Mouse (Mus musculus) embryonic facial prominence, embryonic 13.5 days (tissue): ENCODE results near the gene Olfr700. TPM values are rescaled to one million over a fixed set of nuclear protein-coding genes. Genes with fewer than 3 reads are reported as not detected.
"Not testable (repeated sequence)": the region's sequence is repeated elsewhere in the genome, so short reads cannot be mapped to it uniquely, and the experiment has no call there.

Experiments
- ATAC-seq: fragments of 200-750 bp; cut with Nextera tagmentation; 2 replicates; pipeline ENCODE4 v1.8.0; 2017; ENCODE audit warnings: low read depth; ENCODE audit not compliant: insufficient number of reproducible peaks, insufficient read depth, low FRiP score, low TSS enrichment
- H3K27ac ChIP-seq: fragments of 300-500 bp; sonication (generic); 2 replicates; pipeline ENCODE4 v1.5.1; 2015; ENCODE audit warnings: moderate library complexity, mild to moderate bottlenecking, inconsistent platforms
- H3K27me3 ChIP-seq: fragments of 300-500 bp; sonication (generic); 2 replicates; pipeline ENCODE4 v1.6.1; 2015; ENCODE audit warnings: mild to moderate bottlenecking, inconsistent platforms
- H3K36me3 ChIP-seq: fragments of 300-500 bp; sonication (generic); 2 replicates; pipeline ENCODE4 v1.6.1; 2015; ENCODE audit warnings: mild to moderate bottlenecking, inconsistent platforms
- H3K4me1 ChIP-seq: fragments of 300-500 bp; sonication (generic); 2 replicates; pipeline ENCODE4 v1.6.1; 2015; ENCODE audit warnings: inconsistent platforms
- H3K4me2 ChIP-seq: fragments of 300-500 bp; sonication (generic); 2 replicates; pipeline ENCODE4 v1.6.1; 2015; ENCODE audit warnings: moderate library complexity, mild to moderate bottlenecking, inconsistent platforms
- H3K4me3 ChIP-seq: fragments of 300-500 bp; sonication (generic); 2 replicates; pipeline ENCODE4 v1.5.1; 2015; ENCODE audit warnings: mild to moderate bottlenecking, inconsistent platforms
- H3K9ac ChIP-seq: fragments of 300-500 bp; sonication (generic); 2 replicates; pipeline ENCODE4 v1.6.1; 2015; ENCODE audit warnings: mild to moderate bottlenecking, inconsistent platforms
- H3K9me3 ChIP-seq: fragments of 300-500 bp; sonication (generic); 2 replicates; pipeline ENCODE4 v1.6.1; 2016; ENCODE audit warnings: inconsistent platforms
- WGBS: fragments of 180-500 bp; shearing (Covaris S2); methylation state at CpG from one replicate; pipeline ENCODE4 v1.1.7; 2015; ENCODE audit warnings: mixed read lengths; 5-methylcytosine and 5-hydroxymethylcytosine counted together
- polyA plus RNA-seq: library from polyadenylated mRNA; unstranded; fragments of >200 nt; fragmentation: Nextera tagmentation; extraction: Ambion mirVana; gene quantifications from 2 replicates; pipeline ENCODE4 v1.2.1, GENCODE M21; 2015

Olfr700 gene
- not detected in 2 replicates for polyA plus RNA-seq

DNA sequence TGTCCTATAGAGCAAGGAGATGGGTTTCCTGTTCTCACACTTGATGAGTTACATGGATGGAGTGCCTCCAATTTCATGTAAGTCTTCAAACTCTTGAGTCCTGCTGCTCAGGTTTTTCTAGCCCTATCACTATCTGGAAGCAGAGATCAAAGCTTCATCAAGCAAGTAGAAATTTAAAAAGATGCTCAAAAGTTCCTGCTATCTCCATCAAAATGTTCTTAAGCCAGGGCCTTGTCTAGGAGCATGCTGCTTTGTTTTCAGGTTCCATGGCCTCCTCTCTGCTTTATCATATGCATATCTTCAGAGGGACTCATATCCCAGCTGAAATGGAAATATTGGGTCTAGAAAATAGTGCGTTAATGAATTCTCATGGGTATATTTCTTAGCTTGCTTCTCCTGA is at the start of gene Olfr700:
Gene Olfr700, minus strand, starts transcription at position 101 of the 400 bp plus-strand sequence.
- Histone ChIP-seq H3K9ac (no peak within 1 kb of the TSS), H3K4me3 (no peak within 1 kb of the TSS), H3K4me2 (no peak within 1 kb of the TSS), H3K27me3 (no peaks in the 10 kb centered on the region), H3K36me3 (no peaks in the 10 kb centered on the region), H3K27ac (no peak within 1 kb of the TSS), H3K9me3 (no peaks in the 10 kb centered on the region), H3K4me1 (no peaks in the 10 kb centered on the region)
- WGBS: 85% methylated on average over 1 of the region's 1 CpGs
- no peak for ATAC-seq

DNA sequence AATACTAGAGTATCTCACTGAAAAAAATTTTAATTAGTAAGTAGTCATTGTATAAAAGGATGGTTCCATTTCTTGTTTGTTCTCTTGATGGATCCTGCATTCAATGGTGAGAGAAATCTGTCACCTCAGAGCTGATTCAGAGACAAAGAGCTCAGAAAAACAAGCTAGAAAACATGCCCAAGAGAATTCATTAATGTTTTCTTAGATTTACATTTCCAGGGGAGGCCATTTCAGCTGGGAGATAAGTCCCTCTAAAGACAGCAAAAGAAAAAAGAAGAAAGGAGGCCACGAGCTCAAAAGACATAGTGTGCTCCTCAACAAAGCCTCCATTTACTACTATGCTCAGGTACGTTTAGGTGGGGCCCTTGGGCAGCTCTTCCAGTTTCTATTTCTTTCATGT is 34.4 kb upstream of the Olfr700 start, which contains the start of gene Olfr703:
Gene Olfr703, plus strand, starts transcription at position 301 of the 400 bp plus-strand sequence.
- Histone ChIP-seq H3K4me3 (no peak within 1 kb of the TSS), H3K9me3 (no peaks in the 10 kb centered on the region), H3K27me3 (no peaks in the 10 kb centered on the region), H3K9ac (no peak within 1 kb of the TSS), H3K36me3 (no peaks in the 10 kb centered on the region), H3K4me2 (no peak within 1 kb of the TSS), H3K27ac (no peak within 1 kb of the TSS), H3K4me1 (no peaks in the 10 kb centered on the region)
- ATAC-seq: no peak
- WGBS: 58% methylated on average over 2 of the region's 2 CpGs

DNA sequence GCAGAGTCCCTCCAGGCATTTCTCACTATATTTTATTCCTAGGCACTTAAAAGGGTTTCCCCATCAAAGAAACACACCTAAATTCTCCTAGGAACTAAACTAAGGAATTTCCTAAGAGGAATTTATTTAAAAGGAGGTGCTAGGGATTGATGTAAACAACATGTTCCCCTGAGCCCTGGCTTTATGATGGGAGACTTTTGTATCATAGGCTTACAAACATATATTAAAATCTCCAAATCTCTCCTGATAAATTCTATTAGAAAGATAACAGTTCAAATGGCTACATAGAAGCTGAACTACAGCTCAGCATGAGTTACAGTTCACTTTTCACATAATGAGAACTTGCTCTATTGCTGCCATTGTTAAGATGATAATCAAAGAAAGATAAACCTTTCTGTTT is 25.2 kb upstream of the Olfr700 start, which contains the start of gene Olfr702:
Gene Olfr702, minus strand, starts transcription at position 101 of the 400 bp plus-strand sequence.
- Histone ChIP-seq H3K27me3 (no peaks in the 10 kb centered on the region), H3K27ac (no peak within 1 kb of the TSS), H3K4me2 (no peak within 1 kb of the TSS), H3K9ac (no peak within 1 kb of the TSS), H3K4me1 (no peaks in the 10 kb centered on the region), H3K4me3 (no peak within 1 kb of the TSS), H3K36me3 (no peaks in the 10 kb centered on the region), H3K9me3 (no peaks in the 10 kb centered on the region)
- ATAC-seq: no peak

DNA sequence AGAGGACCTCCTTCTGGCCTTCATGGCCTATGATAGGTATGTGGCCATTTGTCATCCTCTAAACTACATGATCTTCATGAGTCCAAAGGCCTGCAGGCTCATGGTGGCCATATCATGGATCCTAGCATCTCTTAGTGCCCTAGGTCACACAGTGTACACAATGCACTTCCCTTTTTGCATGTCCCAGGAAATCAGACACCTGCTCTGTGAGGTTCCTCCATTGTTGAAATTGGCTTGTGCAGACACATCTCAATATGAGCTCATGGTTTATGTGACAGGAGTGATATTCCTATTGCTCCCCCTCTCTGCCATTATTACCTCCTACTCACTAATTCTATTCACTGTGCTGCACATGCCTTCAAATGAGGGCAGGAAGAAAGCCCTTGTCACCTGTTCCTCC is 9.8 kb upstream of the Olfr700 start:
- Histone ChIP-seq H3K27me3 (no peaks in the 10 kb centered on the region), H3K36me3 (no peaks in the 10 kb centered on the region), H3K9me3 (no peaks in the 10 kb centered on the region), H3K4me3 (no peak overlapping the region), H3K4me1 (no peaks in the 10 kb centered on the region), H3K9ac (no peak overlapping the region), H3K27ac (no peak overlapping the region), H3K4me2 (no peak overlapping the region)
- ATAC-seq: no peak

DNA sequence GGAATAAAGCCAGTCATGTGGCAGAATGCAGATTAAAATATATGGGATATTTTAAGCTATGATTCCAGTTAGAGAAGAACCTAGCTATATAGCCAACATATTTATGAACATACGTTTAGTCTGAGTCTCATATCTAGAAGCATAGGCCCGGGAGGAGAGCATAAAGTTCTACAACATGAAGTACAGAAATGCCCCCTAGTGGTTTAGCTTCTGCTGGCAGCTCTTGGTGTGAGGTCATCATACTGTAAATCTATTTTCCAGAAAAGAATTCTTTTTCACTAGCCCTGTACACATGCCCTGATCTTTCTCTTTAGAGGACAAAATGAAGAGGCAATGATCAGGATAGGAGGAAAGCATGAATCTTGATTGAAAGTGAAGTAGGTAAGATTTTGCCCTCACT is 7.1 kb upstream of the Olfr700 start:
- Histone ChIP-seq H3K27me3 (no peaks in the 10 kb centered on the region), H3K9me3 (no peaks in the 10 kb centered on the region), H3K4me1 (no peaks in the 10 kb centered on the region), H3K4me3 (no peak overlapping the region), H3K9ac (no peak overlapping the region), H3K4me2 (no peak overlapping the region), H3K27ac (no peak overlapping the region), H3K36me3 (no peaks in the 10 kb centered on the region)
- no peak for ATAC-seq
- WGBS: 53% methylated on average over 2 of the region's 2 CpGs

DNA sequence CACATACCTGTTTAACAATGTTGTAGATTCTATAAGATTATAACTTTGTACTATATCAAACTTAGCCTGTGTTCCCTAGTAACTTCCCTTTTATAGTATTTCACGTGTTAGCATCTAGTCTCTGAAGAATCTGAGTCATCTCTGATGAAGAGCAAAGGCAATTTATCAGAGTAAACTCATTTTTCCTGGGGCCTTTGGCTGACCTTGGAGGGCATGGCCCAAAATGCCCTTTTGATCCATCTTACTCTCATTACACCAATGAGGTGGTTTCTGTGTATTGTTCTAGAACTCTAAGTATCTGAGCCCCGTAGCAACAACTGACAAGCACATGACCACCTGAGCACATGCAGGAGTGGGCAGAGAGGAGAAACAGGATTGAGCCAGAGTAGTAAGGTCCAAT is 5.2 kb upstream of the Olfr700 start, which contains the start of gene Olfr701:
Gene Olfr701, plus strand, starts transcription at position 301 of the 400 bp plus-strand sequence.
- Histone ChIP-seq H3K27me3 (no peaks in the 10 kb centered on the region), H3K9me3 (no peaks in the 10 kb centered on the region), H3K27ac (no peak within 1 kb of the TSS), H3K36me3 (no peaks in the 10 kb centered on the region), H3K4me3 (no peak within 1 kb of the TSS), H3K9ac (no peak within 1 kb of the TSS), H3K4me1 (no peaks in the 10 kb centered on the region), H3K4me2 (no peak within 1 kb of the TSS)
- ATAC-seq: no peak
- 74% methylated on average over 2 of the region's 2 CpGs for WGBS

DNA sequence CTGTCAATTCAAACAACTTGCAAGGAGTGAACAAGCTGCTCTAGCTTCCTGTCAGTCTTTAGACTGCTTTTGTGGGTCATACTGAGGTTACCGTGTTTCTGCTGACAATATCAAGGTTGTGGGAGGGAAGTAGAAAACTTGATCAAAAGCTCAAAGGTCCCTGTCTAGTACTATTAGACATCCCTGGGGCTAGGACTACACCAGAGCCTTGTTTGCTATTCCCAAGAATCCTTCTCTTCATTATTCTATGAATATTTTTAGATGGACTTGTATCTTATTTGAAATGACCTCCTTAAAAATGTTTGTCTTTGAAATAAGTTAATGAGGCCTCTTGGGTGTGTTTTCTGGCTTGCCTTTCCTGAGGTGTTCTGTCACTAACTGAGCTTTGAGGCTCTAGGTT is 15.5 kb downstream of the Olfr700 start, which contains the start of gene Olfr699:
Gene Olfr699, minus strand, starts transcription at position 101 of the 400 bp plus-strand sequence.
- Histone ChIP-seq H3K4me3 (no peak within 1 kb of the TSS), H3K27me3 (no peaks in the 10 kb centered on the region), H3K4me1 (no peaks in the 10 kb centered on the region), H3K4me2 (no peak within 1 kb of the TSS), H3K9ac (no peak within 1 kb of the TSS), H3K9me3 (no peaks in the 10 kb centered on the region), H3K27ac (no peak within 1 kb of the TSS), H3K36me3 (no peaks in the 10 kb centered on the region)
- 84% methylated on average over 1 of the region's 1 CpGs for WGBS
- ATAC-seq: no peak

DNA sequence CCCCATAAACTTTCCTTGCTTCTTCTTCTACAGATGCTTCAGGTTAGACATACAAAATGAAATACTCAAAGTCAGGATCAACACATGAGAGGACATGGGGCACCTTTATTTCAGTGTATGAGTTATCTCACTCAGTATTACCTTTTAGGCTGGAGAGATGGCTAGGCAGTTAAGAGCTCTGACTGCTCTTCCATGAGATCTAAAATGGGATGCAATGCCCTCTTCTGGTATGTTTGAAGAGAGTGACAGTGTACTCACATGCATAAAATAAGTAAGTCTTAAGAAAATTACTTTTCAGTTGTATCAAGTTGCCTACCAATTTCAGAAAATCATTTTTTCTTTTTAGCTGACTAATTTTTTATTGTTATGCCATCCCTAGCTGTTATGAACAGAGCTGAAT is 20.3 kb downstream of the Olfr700 start:
- no peaks in the 10 kb centered on the region for H3K4me1 ChIP-seq
- H3K4me2 ChIP-seq: no peak overlapping the region
- no peaks in the 10 kb centered on the region for H3K9me3 ChIP-seq
- no peak overlapping the region for H3K9ac ChIP-seq
- no peaks in the 10 kb centered on the region for H3K36me3 ChIP-seq
- H3K27ac ChIP-seq: no peak overlapping the region
- H3K27me3 ChIP-seq: no peaks in the 10 kb centered on the region
- H3K4me3 ChIP-seq: no peak overlapping the region
- no peak for ATAC-seq

DNA sequence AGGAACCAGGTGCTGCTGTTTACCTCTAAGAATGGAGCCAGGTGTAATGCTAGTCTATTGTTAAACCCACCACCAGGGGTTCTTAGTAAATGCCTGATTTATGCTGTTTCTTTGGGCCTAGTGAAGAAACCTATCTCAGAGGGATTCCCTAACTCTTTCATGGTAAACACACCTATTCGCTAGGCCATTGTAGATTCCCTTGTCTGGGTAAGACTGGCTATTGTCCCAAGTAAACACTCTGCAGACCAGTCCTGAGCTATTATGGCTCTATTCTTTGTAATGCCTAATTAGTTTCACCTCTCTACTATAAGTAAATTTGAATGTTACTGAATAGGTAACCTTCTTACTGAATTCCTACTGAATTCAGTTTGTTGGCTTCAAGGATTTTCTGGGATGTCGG is 47.6 kb downstream of the Olfr700 start:
- not testable (repeated sequence) for H3K4me1 ChIP-seq, H3K4me3 ChIP-seq, H3K27me3 ChIP-seq, ATAC-seq, H3K4me2 ChIP-seq, H3K36me3 ChIP-seq, H3K27ac ChIP-seq, H3K9ac ChIP-seq, H3K9me3 ChIP-seq
- WGBS: 93% methylated on average over 2 of the region's 2 CpGs

DNA sequence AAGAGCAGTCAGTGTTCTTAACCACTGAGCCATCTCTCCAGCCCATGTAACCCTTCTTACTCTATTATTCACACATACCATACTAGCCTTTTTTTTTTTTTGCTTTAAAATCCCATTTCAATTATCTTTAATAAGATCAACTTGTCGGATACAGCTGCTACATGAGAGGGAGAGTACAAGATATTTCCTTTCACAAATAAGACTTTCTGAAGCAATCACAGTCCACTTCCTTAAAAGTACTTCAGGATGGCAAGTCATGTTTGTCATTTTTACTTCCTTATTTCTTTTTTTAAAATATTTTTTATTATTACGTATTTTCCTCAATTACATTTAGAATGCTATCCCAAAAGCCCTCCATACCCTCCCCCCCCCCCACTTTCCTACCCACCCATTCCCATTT is 49.8 kb downstream of the Olfr700 start:
- Histone ChIP-seq H3K36me3 (no peaks in the 10 kb centered on the region), H3K27me3 (no peaks in the 10 kb centered on the region), H3K27ac (no peak overlapping the region), H3K4me1 (no peaks in the 10 kb centered on the region), H3K4me3 (no peak overlapping the region), H3K9ac (no peak overlapping the region), H3K9me3 (peaks cover 3% of the 10 kb centered on the region; the same call in 1 of the 2 replicates), H3K4me2 (no peak overlapping the region)
- 82% methylated on average over 2 of the region's 2 CpGs for WGBS
- no peak for ATAC-seq

Other genes with a start within 250 kb of the Olfr700 start
- not detected in 2 replicates for gene Olfr693, start 128.2 kb downstream of the Olfr700 start, polyA plus RNA-seq
- not detected in 2 replicates for gene Olfr694, start 117.0 kb downstream of the Olfr700 start, polyA plus RNA-seq
- not detected in 2 replicates for gene Olfr695, start 92.4 kb downstream of the Olfr700 start, polyA plus RNA-seq
- not detected in 2 replicates for gene Olfr697, start 66.4 kb downstream of the Olfr700 start, polyA plus RNA-seq
- gene Olfr698, start 53.4 kb downstream of the Olfr700 start, polyA plus RNA-seq: not detected in 2 replicates
- gene Olfr699, start 15.6 kb downstream of the Olfr700 start, polyA plus RNA-seq: not detected in 2 replicates
- not detected in 2 replicates for gene Olfr701, start 5.3 kb upstream of the Olfr700 start, polyA plus RNA-seq
- gene Olfr702, start 25.1 kb upstream of the Olfr700 start, polyA plus RNA-seq: not detected in 2 replicates
- not detected in 2 replicates for gene Olfr703, start 34.5 kb upstream of the Olfr700 start, polyA plus RNA-seq
- gene Olfr704, start 54.4 kb upstream of the Olfr700 start, polyA plus RNA-seq: not detected in 2 replicates
- gene Olfr705, start 68.1 kb upstream of the Olfr700 start, polyA plus RNA-seq: not detected in 2 replicates
- not detected in 2 replicates for gene Olfr706, start 79.3 kb upstream of the Olfr700 start, polyA plus RNA-seq
- not detected in 2 replicates for gene Olfr707, start 92.4 kb upstream of the Olfr700 start, polyA plus RNA-seq
- not detected in 2 replicates for gene Olfr1532-ps1, start 99.2 kb upstream of the Olfr700 start, polyA plus RNA-seq
- not detected in 2 replicates for gene Olfr709-ps1, start 123.4 kb upstream of the Olfr700 start, polyA plus RNA-seq
- gene Olfr710, start 139.5 kb upstream of the Olfr700 start, polyA plus RNA-seq: not detected in 2 replicates
- not detected in 2 replicates for gene Olfr6, start 155.1 kb upstream of the Olfr700 start, polyA plus RNA-seq
- gene Olfr711, start 166.6 kb upstream of the Olfr700 start, polyA plus RNA-seq: not detected in 2 replicates
- gene Olfr2, start 197.2 kb upstream of the Olfr700 start, polyA plus RNA-seq: not detected in 2 replicates
- gene Olfr713, start 222.3 kb upstream of the Olfr700 start, polyA plus RNA-seq: not detected in 2 replicates